Mouse (Mus musculus) cerebellum, adult 2 months (tissue): Measurements from ENCODE around the gene Serinc5. TPM values are rescaled to one million over a fixed set of nuclear protein-coding genes. Genes with fewer than 3 reads are reported as not detected.
"Not testable (repeated sequence)": the region's sequence is repeated elsewhere in the genome, so short reads cannot be mapped to it uniquely, and the experiment has no call there.

Experiments
- DNase-seq, 2 experiments: peaks; one replicate each; pipeline ENCODE4 v3.0.0; 2021
- H3K27ac ChIP-seq: fragments of 200-500 bp; 2 replicates; pipeline ENCODE4 v1.5.1; 2012; ENCODE audit warnings: low read length, control low read depth, inconsistent platforms; ENCODE audit not compliant: insufficient read depth
- H3K27me3 ChIP-seq: fragments of 200-500 bp; 2 replicates; pipeline ENCODE4 v1.6.1; 2012; ENCODE audit warnings: inconsistent platforms, mild to moderate bottlenecking, low read length, moderate library complexity; ENCODE audit not compliant: control insufficient read depth, insufficient read depth
- H3K4me1 ChIP-seq: fragments of 200-500 bp; 2 replicates; pipeline ENCODE4 v1.6.1; 2011; ENCODE audit warnings: low read length; ENCODE audit not compliant: control insufficient read depth, insufficient read depth
- H3K4me3 ChIP-seq: fragments of 200-500 bp; replicated peaks from 2 replicates; pipeline ENCODE3; 2011; ENCODE audit warnings: mild to moderate bottlenecking, low read depth, low read length, control low read depth; ENCODE audit not compliant: insufficient read depth
- CTCF ChIP-seq: fragments of 200-500 bp; IDR thresholded peaks from 2 replicates; pipeline ENCODE4 v1.5.1; 2011; ENCODE audit warnings: low read depth, mild to moderate bottlenecking, control low read depth, low read length, moderate library complexity, borderline replicate concordance; ENCODE audit not compliant: insufficient read depth
- POLR2A ChIP-seq: fragments of 200-500 bp; IDR thresholded peaks from 2 replicates; pipeline ENCODE4 v1.6.1; 2011; ENCODE audit warnings: low read length, control low read depth, borderline replicate concordance; ENCODE audit not compliant: insufficient read depth
- WGBS: fragments of 180-500 bp; shearing (Covaris S2); methylation state at CpG from one replicate; pipeline ENCODE4 v1.1.7; 2018; 5-methylcytosine and 5-hydroxymethylcytosine counted together
- polyA plus RNA-seq: library from polyadenylated mRNA; depleted of rRNA; stranded (reverse); fragments of >200 nt; gene quantifications from 2 replicates; pipeline ENCODE4 v1.2.3, GENCODE M21; 2012

Gene Serinc5
- polyA plus RNA-seq, 1 experiment, result 50.7 TPM

DNA sequence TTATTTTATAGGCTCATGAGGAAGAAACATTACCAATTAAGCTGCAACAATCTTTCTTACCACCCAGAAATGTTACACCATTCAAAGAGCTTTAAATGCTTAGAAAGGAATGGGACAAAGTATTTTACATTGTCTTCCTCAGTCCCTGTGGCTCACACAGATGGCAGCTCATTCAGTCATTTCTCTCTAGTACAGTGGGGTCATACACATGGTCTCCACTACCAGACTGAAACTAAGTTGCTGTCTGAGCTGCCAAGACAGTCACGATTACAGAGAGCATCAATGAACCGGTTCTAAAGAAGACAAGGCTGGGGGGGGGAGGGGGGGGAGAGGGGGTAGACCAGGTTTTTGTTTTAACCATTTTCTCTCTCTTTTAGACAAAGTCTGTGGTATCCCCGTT lies 19.7 kb upstream of the Serinc5 start:
- WGBS, result 56% methylated on average over 3 of the region's 3 CpGs
- DNase-seq, result no peak
- H3K4me1 ChIP-seq, result 0 out of 2 replicates have a peak, but pooled peaks cover 5% of the 10 kb centered on the region
- no peak overlapping the region for H3K4me3 ChIP-seq
- no peak overlapping the region for H3K27ac ChIP-seq
- H3K27me3 ChIP-seq, result no peaks in the 10 kb centered on the region
- TF ChIP-seq CTCF (no peak), POLR2A (no peak)

DNA sequence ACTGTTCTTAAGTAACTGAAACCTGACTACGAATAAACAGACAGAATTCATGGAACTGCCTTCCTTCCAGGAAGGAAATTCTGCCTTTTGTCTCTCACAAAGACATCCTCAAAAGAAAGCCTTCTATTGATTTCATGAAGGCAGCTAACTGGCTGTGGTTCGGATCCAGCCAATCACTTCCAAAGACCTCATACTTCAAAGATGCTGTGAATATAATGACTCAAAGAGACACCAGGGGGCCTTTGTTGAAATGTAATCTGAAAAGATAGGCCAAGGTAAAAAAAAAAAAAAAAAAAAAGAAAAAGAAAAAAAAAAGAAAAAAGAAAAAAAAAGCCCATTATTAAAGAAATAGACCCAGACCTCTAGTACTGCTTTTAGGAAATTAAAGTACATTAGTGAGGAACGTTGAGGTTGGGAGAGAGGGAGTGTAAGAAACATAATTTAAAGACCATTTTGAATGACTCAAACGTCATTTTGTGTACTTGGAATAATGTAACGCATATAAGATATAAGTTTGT lies 18.6 kb upstream of the Serinc5 start:
- Histone ChIP-seq H3K27ac (no peak overlapping the region), H3K4me1 (0 out of 2 replicates have a peak, but pooled peaks cover 5% of the 10 kb centered on the region), H3K4me3 (no peak overlapping the region), H3K27me3 (no peaks in the 10 kb centered on the region)
- no peak for DNase-seq
- 75% methylated on average over 5 of the region's 5 CpGs for WGBS
- TF ChIP-seq CTCF (no peak), POLR2A (no peak)

DNA sequence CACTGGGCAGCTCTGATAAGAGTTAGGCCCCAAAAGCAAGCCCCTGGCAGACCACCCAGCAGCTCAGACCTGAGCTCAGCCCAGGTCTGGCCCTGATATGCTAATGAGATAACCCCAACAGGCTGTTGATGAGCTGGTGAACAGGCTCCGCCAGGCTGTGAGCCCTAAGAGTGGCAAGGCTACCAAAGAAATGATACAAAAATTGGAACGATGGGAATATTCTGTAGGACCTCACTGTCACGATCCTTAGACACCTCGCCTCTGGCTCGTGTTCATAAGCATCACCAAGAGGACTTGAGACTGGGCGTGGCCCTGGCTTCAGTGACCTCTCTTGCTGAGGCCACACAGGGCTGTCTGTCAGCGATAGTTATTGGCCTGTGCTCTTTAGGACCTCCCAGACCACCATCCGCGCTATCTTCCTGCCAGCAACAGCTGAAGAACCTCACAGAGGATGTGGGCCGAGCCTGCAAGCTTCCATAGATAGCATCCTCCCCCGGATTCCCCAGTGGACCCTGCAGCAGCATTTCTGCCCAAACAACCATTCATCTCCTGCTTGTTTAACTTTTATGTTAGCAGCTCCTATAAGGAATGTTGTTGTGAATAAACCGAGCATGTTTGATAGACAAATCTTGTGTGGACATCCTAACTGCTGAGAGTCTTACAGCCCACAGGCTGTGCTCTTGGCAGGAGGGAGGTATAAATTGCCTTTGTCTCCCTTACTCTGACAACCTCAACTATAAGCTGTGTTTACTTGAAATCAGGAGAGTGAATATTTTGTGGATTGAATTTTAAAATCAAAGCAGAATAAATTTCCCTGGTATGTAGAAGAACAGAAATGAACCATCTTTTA lies 17.9 kb upstream of the Serinc5 start:
- Histone ChIP-seq H3K27ac (no peak overlapping the region), H3K4me1 (0 out of 2 replicates have a peak, but pooled peaks cover 5% of the 10 kb centered on the region), H3K27me3 (no peaks in the 10 kb centered on the region), H3K4me3 (no peak overlapping the region)
- TF ChIP-seq POLR2A (no peak), CTCF (no peak)
- WGBS, result 31% methylated on average over 12 of the region's 12 CpGs
- DNase-seq, result no peak

DNA sequence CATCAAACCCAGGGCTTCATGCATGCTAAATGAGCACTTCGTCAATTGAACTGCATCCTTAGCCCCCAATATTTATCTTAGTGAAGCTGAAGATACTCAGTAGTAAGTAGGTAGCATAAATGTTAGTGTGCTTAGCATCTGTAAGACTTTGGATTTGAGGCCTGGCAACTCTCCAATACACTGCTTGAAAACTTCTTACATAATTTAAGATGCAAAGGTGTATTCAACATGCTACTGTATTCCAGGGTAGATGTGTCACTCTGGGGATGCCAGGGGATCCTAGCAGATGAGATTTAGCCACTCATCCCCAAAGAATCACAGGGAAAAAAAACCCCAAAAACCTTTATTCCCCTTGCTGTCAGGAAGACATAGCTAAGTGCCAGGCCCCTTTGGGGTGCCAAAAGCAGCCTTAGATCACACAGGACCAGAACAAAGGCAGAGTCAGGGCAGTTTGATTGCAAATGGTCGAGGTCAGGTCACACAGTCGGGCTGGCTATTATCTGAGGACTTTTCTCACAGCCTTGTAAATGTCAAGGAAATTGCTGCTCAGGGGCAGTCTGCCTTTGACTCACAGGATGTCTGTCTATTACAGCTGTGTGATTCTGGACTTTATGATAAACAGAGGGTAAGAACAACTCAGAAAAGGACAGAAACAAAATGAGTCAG lies 17.0 kb upstream of the Serinc5 start:
- no peak for DNase-seq
- 37% methylated on average over 3 of the region's 3 CpGs for WGBS
- Histone ChIP-seq H3K4me3 (no peak overlapping the region), H3K27me3 (no peaks in the 10 kb centered on the region), H3K4me1 (0 out of 2 replicates have a peak, but pooled peaks cover 5% of the 10 kb centered on the region), H3K27ac (no peak overlapping the region)
- TF ChIP-seq POLR2A (no peak), CTCF (no peak)

DNA sequence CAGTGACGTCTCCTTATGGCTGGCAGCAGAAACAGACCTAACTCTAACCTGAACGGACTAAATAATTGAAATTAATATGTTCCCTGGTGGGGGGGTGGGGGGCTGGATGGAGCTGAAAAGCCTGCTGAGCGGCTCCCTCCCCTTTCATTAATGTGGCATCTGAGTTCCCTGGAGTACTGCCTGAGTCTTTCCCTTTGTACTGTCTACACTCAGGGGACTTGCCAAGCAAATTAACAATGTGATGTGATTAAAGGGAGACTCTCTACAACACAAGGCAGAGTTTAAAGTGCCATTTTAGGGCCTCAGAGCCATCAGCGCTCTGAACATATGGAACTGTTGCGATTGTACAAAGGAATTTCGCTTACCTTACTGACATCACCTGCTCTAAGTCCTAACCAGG lies 16.4 kb upstream of the Serinc5 start:
- 0 out of 2 replicates have a peak, but pooled peaks cover 4% of the 10 kb centered on the region for H3K4me1 ChIP-seq
- no peaks in the 10 kb centered on the region for H3K27me3 ChIP-seq
- no peak overlapping the region for H3K27ac ChIP-seq
- no peak overlapping the region for H3K4me3 ChIP-seq
- DNase-seq, result no peak
- TF ChIP-seq POLR2A (no peak), CTCF (no peak)
- 56% methylated on average over 6 of the region's 6 CpGs for WGBS

DNA sequence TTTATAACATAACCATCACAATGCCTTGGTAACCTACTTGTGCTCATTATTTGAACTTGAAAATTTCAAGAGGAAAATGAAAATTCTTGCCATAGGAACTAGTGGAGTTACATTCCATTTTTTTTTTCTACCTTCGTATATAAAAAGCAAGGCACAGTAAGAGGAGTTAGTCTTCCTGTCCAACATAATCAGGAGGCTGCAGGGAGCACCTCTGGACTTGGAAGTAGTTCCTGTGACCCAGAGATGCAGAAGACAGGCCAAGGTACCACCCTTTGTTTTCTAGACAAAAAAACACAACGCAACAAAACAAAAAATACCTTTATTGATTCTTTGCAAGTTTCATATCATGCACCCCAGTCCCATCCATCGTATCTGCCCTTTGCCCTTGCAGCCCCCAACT lies 16.0 kb upstream of the Serinc5 start:
- 84% methylated on average over 3 of the region's 3 CpGs for WGBS
- TF ChIP-seq CTCF, result no peak
- no peak for TF ChIP-seq POLR2A
- DNase-seq, result no peak

DNA sequence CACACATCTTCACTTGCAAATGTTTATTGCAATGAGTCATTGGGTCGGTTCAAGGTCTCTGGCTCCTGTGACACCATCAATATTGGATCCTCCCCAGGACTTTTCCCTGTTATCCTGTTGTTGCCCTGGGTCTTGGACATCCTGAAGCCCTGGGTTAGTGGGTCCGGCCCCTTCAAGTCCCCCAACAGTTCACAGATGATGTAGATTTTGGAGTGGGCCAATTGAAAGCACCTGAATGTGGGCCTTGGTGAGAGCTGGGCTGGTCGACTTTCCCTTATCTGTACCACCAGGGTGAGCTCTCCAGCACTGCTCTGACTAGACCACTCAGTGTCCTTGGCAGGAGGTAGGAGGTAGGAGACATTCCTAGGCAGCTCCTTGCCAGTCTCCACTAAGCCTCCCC lies 15.5 kb upstream of the Serinc5 start:
- Histone ChIP-seq H3K4me3 (no peak overlapping the region), H3K27me3 (no peaks in the 10 kb centered on the region), H3K4me1 (0 out of 2 replicates have a peak, but pooled peaks cover 3% of the 10 kb centered on the region), H3K27ac (no peak overlapping the region)
- WGBS, result 74% methylated on average over 3 of the region's 3 CpGs
- DNase-seq, result no peak
- TF ChIP-seq POLR2A (no peak), CTCF (no peak)

More for the DNA sequence above, 16.0 kb upstream of the Serinc5 start:
- H3K4me1 ChIP-seq, result 0 out of 2 replicates have a peak, but pooled peaks cover 3% of the 10 kb centered on the region
- H3K4me3 ChIP-seq, result no peak overlapping the region
- H3K27me3 ChIP-seq, result no peaks in the 10 kb centered on the region
- no peak overlapping the region for H3K27ac ChIP-seq

DNA sequence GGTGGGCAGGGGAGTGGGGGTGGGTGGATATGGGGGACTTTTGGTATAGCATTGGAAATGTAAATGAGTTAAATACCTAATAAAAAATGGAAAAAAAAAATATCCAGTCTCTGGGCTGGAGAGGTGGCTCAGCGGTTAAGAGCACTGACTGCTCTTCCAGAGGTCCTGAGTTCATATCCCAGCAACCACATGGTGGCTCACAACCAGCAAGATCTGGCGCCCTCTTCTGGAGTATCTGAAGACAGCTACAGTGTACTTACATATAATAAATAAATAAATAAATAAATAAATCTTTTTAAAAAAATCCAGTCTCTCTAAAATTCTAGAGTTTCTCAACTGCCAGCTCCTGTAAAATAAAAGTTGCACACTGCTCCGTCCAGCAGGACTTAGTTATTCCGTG lies 5.6 kb upstream of the Serinc5 start:
- 81% methylated on average over 4 of the region's 4 CpGs for WGBS
- not testable (repeated sequence) for H3K4me1 ChIP-seq, H3K27me3 ChIP-seq, H3K4me3 ChIP-seq, H3K27ac ChIP-seq, DNase-seq
